Mouse (Mus musculus): Measurements from ENCODE around the gene Palm2.

Gene Palm2

DNA sequence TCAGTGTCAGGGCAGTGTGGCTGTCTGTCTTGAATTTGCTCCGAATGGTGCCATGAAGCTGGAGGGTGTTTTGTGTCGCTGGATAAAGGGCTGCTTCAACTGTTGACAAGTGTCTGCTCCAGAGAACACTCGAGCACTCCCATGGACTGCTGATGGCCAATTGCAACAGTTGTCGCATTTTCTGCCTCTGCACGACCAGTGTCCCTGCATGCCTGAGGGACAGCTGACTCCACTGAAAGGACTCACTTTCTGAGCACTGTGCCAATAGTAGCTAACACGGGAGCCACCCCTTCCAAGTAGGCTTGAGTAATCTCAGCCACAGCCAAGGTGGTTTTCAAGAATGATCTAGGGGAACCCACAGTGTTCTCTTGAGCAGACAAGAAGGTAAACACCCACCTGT, 135.7 kb downstream of the Palm2 start:
- DNase-seq: no peak

DNA sequence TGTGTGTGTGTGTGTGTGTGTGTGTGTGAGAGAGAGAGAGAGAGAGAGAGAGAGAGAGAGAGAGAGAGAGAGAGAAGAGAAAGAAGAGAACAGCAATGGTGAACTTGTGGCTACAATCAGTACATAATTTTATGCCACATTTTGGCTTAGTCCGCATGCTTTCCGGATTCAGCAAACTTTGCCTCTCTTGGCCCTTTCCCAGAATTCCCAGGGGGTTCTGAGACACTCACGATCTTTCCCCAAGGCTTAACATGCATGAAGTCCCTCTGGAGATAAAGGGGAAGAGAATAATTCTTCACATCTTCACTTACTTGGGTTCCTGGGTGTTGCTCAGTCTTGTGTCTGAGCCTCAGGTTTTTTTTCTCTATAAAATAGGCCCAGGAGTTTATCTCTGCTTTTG, 136.2 kb downstream of the Palm2 start:
- DNase-seq: no peak

DNA sequence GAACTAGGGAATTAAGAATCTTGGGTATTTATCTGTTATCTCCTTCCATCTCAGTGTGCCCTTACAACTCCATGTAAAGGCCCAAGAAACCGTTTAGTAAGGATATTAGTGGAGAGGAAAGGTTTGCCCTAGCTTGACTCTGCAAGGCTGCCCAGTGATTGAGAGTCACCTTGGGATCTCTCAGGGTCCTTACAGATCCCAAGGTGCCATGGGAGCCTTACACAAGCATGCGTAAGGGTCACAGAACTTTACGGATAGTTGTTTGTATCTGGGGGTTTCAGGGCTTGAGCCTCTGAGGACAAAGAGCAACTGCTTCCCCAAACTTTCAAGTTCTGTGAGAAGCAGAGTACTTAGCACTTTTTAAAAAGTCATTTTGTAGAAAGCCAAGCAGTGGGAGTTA, 140.1 kb downstream of the Palm2 start:
- no peak for DNase-seq

DNA sequence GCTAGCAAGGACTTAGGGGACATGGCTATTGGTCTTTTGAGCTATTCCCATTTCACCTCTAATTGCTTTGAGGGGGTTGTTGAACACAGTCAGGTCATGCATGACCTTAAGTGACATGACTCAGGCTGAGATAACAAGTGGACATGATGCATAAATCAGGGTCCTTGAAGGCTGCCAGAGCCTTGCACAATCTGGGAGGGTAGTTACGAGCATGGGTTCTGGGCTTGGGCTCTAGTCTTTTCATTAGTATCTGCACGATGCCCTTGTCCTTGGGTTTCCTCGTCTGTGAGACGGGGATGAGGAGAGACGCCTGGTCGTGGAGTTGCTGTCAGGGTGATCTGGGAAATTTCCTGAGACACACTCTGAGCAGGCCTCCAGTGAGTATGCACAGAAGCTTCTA, 140.6 kb downstream of the Palm2 start:
- DNase-seq: no peak

DNA sequence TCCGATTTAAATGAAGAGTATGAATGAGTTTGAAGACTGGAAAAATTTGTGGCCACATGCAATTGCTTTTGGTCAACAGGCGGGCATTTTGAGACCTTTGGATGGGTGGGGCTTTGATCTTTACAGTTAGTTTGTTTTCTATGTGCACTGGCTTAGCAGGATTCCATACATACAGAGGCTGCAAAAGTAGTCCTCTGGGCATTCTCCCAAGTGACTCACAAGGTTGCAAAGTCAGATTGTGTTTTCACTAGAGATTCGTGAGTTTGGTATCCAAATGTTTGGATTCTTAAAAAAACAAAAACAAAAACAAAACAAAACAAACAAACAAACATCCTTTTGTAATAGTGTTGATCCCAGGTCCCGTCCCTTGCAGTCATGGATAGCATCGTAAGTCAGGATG, 141.6 kb downstream of the Palm2 start:
- no peak for DNase-seq

DNA sequence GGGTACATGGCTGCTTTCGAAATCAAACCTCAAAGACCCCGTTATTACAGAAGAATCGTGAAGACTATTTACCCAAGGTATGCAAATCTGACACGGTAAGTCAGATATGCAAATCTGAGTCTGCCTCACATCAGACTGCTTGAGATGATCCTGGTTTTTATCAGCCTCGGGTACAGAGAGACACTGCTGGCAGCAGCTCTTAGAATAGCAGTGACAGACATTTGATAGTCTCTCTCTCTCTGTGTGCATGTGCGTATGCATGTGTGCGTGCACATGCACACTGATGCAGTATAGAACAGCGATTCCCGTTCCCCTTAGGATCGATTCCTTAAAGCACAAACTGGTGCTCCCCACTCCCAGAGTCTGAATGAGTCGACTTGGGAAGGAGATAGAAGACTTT, 142.0 kb downstream of the Palm2 start:
- no peak for DNase-seq

DNA sequence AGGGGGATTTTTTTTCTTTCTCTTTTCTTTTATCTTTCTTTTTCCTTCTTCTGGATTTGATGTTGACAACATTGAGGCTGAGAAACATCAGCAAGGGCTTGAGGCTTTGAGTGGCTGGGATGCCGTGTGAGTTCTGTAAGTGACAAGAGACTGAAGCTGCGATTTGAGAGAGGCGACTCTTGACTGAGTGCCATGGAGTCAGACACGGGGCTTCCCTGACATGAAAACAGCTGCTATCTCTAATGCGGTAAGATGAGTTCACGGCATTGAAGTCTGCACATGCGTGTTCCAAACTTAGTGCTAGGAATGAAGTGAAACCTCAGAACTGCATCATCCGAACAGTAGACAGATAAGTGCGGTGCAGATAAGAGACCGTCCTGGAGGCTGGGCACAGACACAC, 145.6 kb downstream of the Palm2 start:
- no peak for DNase-seq

DNA sequence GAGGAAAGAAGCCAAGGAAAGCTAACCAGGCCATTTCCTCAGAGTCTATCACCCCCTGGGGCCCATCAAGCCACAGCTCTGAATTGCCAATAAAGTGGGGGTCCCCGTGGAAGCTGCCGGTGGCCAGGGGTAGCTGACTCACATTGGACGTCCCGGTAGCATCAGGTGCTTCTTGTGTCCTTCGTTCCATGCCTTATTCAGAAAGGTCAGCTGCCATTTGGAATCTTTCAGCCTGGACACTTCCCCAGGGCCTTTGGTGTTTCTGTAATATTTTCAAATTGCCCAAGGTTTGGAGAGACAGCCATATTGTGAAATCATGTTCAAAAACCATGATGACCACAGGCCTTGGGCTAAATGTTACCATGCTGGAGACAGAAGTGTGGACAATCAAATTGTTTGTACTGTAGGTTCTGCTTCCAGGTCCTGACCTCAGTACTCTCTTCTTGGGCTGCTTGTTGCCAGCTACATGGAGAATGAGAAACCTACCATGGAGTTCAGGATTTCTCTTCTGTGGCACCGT, 151.3 kb downstream of the Palm2 start:
- no peak for DNase-seq

DNA sequence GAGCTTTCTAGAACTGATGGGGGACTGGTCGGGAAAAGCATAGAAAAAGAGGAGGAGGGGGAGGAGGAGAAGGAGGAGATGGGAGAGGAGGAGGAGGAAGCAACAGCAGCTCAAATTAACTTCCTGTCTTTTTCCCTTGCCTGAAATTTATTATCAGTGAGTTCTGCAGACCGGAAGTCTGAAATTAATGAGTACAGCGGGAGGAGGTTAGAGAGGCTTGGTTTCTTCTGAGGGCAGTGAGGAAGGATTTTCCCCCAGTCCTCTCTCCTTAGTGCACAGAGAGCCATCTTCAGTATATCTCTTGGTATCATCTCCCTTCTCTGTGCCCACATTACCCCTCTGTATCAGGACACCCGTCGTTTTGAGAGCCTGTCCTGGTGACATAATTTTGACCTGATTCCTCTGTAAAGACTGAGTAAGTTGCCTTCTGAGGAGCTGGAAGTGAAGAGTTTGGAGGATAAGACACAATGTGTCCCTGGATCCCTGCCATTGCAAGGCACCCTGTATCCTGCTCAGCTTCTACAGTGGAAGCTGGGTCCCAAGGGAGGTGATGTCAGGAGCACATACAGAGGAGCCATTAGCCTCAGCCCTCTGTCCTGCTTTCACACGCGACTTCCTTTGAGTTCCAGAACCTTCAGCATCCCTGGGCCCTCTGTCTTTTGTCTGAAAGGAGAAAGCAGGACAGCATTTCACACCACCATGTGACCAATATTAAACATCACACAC, 153.0 kb downstream of the Palm2 start:
- no peak for DNase-seq

DNA sequence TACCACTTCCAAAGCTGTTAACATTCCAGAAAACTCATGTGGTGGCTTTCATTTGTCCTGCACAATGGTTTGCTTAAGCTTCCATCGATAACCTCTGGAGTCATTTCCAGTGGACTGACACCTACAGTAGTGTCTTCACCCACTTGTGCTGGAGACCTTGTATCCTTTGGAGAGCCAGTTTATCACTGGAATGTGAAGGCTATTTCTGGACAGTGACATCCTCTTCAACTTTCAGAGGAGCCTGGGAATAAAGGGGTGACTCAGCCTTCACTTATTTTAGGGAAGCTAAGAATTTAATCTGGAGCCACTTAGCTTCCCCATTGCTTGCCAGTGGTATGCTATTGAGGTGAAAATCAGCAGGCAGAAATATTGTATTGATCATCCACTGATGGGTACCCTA, 154.3 kb downstream of the Palm2 start:
- DNase-seq: no peak

DNA sequence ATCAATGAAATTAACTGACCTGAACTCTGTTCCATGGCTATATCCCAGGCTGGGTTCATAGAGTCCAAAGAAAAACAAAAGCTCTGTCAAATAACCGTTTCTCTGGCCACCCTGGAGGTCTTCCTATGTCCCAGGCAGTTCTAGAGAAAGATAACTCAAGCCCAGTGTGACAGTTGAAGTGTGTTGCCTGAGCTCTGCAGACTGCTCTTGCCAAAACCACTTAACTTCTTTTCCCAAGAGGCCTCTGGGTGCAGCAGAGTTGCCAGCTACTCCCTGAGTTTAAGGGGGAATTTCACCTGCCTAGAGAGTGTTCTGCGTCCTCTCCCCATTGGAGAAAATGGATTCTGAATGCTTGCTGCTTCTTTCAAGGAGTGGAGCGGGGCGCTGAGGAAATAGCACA, 158.7 kb downstream of the Palm2 start:
- no peak for DNase-seq

DNA sequence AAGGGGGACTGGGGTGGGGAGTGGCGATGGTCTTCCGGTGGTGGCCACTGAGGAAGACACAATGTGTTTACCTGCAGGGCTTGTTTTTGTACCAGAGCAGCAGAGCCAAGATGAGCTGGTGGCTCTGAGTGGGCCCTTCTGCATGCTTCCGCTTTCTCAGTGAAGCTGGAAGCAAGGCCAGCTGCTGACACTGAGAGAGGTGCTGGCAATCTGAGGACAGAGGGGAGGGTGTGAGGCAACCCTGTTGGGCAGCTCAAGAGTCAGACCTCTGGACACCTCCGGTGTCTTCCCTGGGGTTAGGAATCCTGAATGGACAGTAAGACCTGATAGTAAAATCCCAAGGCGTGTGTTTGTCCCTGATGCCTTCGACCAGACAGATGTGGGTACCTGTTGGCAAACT, 165.9 kb downstream of the Palm2 start:
- DNase-seq: no peak

DNA sequence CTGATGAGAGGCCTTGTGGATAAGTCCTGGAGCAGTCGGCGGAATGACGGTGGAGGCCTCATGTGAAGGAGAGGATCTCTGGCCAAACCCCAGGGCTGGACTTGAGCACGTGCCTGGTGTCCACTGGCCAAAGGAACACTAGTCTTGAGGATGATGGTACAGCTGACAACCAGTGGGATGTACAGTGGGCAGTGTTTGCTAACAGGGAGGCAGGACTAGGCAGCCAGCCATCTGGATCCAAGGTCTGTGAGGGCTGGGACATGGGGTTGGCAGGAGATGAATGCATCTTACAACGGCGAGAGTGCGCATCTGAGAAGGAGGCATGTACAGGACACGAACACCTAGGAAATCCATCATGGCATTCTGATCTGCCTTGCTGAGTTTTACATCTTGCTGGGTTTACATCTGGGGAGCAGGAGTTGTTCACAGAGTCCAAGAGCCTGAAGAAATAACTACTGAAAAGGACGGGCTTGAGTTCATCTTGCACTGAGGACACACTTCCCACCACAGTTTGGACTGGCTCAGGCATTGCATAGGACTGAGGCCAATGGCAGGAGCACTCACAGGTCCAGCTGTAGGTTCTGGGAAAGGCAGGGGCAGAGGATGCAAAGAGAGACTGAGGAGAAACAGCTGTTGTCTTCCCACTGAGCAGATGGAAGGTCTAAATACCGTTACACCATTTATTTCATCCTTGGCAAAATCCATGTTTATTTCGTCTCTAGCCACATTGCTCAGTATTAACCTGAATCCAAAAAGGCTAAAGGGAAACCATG, 166.8 kb downstream of the Palm2 start:
- peak; percentile 14 for DNase-seq

DNA sequence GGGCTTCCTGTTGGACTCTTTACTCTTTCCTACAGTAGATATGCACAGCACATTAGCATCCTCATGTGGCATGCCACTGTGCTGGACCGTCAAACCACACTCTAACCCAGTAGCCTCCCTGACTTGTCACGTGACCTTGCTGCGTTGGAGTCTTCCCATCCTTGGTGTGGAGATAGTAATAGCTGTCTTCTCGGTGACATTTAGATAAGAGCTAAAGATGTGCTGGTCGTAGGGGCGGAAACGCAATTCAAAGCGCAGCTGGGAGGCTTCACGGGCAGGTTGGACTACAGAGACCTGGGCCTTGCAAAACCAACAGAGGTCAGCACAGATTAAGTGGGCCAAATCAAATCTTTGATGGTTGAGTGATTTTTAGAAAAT, 167.4 kb downstream of the Palm2 start:
- DNase-seq: no peak

DNA sequence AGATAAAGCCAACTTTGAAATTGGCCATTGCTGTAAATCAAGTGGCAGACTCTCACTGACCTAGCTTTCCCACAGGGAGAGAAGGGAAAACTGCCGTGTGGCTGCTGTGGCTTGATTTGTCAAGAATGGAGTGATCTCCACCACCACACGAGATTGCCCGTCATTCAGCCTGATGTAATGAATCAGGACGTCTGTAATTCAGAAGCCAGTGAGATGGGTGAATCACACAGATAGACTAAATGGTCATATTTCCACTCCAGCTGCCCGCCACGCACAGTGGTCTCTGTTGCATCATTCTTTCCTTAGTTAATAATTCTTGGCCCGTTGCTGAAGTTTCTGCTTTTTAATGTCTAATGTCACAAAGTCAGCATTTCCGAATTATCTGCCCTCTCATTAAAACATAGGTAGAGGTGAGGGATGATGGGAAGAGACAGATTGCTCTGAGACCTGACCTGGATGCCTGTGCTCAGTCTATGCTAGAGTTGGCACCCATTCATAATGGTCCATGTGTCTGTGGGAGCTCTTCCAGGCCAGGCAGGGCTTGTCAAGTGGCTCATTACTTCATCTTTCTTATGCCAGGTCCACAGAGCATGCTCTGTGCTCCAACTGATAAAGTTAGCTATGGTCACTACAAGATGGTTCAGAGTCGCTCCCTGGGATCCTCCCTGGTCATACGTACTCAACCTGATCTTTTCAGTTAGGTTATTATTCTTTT, 168.0 kb downstream of the Palm2 start:
- peak; percentile 80 for DNase-seq

DNA sequence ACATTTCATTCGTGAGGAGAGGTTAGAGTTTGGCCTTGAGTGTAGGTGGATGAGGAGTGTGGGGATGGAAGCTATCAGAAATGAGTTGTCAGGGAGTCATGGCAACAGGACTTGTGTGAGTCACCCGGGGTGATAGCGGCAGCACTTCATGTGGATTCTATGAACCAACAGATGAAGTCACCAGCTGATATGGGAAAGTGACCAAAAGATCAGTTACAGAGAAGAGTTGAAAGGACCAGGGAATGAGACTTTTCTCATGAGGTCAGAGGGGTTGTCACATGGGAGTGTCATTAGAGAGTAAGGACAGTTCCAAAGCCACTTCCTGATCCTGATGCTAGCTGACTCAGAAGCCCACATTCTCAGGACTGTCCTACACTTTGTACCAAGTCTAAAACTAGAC, 172.2 kb downstream of the Palm2 start:
- DNase-seq: no peak

DNA sequence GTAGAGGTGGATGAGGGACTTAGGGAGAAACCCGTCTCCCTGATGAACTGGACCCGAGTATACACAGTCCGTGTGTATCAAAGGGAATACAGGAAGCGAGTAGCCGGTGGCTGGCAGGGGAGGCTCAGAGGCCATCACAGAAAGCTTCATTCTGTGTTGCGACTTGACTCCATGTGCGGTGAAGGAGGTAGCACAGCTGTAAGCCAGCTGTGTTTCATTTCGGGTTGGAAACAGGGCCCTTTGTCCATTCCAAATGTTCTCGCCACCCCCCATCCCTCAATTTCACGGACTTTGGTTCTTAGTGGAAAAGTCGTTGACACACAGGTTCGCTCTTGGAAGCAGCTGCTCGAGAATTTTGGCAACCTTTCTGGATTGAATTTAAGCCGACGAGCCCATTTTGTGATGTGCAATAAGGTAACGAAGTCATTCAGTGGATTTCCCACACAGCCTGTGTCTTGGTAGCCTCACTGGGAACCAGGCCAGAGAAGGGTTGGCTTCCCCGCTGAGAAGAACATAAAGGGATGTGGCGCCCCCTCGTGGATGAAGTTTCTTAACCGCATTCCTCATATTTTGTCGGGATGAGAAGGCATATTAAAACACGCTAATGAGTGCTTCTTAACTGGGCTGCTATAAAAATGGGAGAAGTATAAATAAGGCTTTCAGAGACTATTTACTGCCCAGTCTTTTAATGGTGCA, 173.3 kb downstream of the Palm2 start:
- DNase-seq: peak; percentile 90

DNA sequence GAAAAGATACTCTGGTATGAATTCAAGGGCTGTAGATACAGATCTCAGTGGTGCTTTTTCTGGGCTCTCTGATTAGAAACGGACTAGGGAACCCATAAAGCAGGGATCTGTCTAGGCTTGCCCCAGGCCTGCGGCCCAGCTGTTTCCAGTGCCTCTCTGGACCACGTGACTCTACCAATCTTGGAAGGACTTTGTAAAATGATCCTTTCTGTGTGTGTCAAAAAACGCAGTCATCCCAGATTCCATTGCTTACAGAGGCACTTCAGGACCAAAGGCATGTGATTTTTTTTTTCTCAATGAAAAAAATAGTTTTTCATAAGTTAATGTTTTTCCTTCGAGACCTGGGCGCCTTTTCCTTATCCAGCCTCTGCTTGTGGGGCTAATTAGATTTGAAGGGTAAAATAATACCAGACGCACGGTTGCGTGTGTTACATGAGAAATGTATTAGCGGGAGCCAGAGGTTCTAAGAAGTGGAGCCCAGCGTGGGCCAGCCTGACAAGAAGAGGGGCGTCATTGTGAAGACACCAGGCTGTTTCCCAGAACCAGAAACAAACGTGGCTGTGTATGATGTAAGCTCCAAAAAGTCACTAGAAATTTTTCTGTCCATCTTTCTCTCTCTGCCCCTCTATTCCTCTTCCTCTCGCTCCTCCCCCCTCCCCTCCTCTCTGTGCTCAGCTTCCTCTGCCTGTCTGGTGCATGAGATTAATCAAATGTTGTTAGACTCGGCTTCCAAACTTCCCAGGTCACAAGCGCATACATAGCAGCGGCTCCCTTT, 177.4 kb downstream of the Palm2 start:
- no peak for DNase-seq

DNA sequence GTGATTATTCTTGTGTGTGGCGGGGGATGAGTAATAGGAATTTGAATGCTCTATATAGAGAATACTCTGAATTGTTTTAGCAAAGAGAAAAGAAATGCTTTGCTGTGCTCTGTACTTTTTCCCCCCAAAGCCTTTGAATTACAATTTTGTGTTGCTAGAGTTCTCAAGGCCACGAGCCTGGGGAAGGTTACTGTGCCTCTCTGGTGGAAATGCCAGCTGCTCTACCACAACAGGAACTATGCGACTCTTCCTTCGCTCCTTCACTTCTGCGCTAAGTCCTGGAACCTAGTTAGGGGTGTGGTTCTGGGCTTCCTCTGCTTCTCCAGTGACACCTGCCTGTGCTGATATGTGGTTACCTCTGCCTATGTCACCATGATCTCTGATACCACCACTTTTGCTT, 178.7 kb downstream of the Palm2 start:
- no peak for DNase-seq

DNA sequence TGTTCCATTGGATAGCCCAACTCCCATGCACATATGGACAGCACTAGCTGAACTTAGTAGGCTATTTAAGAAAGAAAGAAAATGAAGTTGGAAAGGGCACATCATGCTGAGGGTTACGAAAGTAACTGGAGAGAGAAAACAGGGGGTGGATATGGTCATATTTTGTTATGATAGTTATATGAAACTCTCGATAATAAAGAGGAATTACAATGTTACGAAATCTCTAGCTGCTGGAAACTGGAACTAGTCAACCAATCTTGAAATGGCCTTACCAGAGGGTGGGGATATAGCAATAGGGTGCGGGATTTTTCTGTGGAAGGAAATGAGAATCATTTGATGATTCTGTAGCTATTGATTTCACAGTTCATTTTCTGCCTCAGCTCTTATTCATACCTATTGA, 180.6 kb downstream of the Palm2 start:
- DNase-seq: no peak

DNA sequence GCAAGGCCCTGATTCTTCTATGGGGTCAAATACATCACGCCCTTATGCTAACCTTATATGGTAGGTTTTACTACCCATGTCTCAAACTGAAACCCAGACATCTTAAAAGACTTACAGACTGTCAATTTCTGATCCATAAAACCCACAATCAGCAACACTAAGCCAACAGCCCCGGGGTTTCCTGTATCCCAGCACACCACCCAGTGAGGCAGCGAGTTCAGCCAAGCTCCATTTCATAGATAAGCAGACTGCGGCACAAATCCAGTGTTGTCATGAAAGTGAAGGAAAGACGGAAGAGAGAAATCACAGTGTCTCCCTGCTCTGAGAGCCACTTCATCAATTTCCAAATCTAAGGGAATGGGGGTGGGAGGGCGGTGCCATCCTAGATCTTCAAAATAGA, 184.7 kb downstream of the Palm2 start:
- DNase-seq: no peak

DNA sequence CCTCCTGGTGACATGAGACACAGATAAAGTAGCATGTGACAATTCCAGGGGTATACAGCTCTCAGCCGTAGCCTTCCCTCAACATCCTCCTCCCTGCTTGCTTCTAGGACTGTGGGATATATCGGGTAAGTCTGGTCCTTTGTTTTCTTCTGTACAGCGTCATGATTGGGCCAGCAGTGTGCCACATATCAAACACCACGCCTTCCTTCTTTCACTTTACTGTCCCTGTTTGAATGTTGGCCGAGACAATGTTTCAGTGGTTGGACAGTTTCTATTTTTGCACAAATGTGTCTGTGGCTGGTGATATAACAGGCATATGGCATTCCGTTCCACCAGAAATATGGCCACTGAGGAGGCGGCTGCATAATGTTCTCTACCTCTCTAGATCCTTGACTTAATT, 188.8 kb downstream of the Palm2 start:
- no peak for DNase-seq

DNA sequence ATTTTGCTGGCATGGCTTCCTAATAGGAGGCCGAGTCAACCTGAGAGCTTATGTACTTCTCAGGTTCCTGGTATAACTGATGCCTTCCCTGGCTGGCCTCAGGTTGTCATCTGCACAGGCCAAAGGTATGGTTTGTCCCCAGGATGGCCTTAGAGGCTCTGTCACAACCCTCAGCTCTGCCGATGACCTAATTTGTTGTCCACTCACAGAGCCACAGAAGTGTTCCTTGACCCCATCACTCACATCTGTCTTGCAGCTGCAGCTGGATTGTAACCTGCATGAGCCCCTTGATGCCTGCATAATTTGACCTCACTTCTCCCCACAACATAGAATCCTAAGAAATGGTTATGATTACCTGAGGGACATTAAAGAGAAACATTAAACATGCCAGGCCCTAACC, 190.8 kb downstream of the Palm2 start:
- DNase-seq: no peak

Data from cerebellum, adult 9-10 months (tissue).